Mouse (Mus musculus) midbrain, embryonic 12.5 days (tissue): ENCODE data around the gene Zbtb20. TPM values are rescaled to one million over a fixed set of nuclear protein-coding genes. Genes with fewer than 3 reads are reported as not detected.

Experiments used
- ATAC-seq: fragments of 200-750 bp; cut with Nextera tagmentation; 2 replicates; pipeline ENCODE4 v1.8.0; 2017; ENCODE audit warnings: low read depth, moderate TSS enrichment, moderate library complexity; ENCODE audit not compliant: low FRiP score
- H3K27ac ChIP-seq: fragments of 300-500 bp; sonication (generic); replicated peaks from 2 replicates; pipeline ENCODE4 v1.5.1; 2016; ENCODE audit warnings: mild to moderate bottlenecking
- H3K27me3 ChIP-seq: fragments of 300-500 bp; sonication (generic); 2 replicates; pipeline ENCODE4 v1.6.1; 2016; ENCODE audit warnings: mild to moderate bottlenecking
- H3K36me3 ChIP-seq: fragments of 300-500 bp; sonication (generic); 2 replicates; pipeline ENCODE4 v1.6.1; 2016
- H3K4me1 ChIP-seq: fragments of 300-500 bp; sonication (generic); 2 replicates; pipeline ENCODE4 v1.6.1; 2016
- H3K4me2 ChIP-seq: fragments of 300-500 bp; sonication (generic); replicated peaks from 2 replicates; pipeline ENCODE4 v1.6.1; 2016; ENCODE audit warnings: mild to moderate bottlenecking, moderate library complexity
- H3K4me3 ChIP-seq: fragments of 300-500 bp; sonication (generic); 2 replicates; pipeline ENCODE4 v1.5.1; 2016; ENCODE audit warnings: mild to moderate bottlenecking
- H3K9ac ChIP-seq: fragments of 300-500 bp; sonication (generic); replicated peaks from 2 replicates; pipeline ENCODE4 v1.6.1; 2016; ENCODE audit warnings: mild to moderate bottlenecking, moderate library complexity
- H3K9me3 ChIP-seq: fragments of 300-500 bp; sonication (generic); 2 replicates; pipeline ENCODE4 v1.6.1; 2016; ENCODE audit warnings: mild to moderate bottlenecking
- WGBS: fragments of 180-500 bp; shearing (Covaris S2); methylation state at CpG from one replicate; pipeline ENCODE4 v1.1.7; 2016; 5-methylcytosine and 5-hydroxymethylcytosine counted together
- polyA plus RNA-seq: library from polyadenylated mRNA; unstranded; fragments of >200 nt; fragmentation: Nextera tagmentation; extraction: Ambion mirVana; gene quantifications from 2 replicates; pipeline ENCODE4 v1.2.1, GENCODE M21; 2016

The Zbtb20 gene
- polyA plus RNA-seq, 1 experiment from 2014 or later: 80.8 TPM

DNA sequence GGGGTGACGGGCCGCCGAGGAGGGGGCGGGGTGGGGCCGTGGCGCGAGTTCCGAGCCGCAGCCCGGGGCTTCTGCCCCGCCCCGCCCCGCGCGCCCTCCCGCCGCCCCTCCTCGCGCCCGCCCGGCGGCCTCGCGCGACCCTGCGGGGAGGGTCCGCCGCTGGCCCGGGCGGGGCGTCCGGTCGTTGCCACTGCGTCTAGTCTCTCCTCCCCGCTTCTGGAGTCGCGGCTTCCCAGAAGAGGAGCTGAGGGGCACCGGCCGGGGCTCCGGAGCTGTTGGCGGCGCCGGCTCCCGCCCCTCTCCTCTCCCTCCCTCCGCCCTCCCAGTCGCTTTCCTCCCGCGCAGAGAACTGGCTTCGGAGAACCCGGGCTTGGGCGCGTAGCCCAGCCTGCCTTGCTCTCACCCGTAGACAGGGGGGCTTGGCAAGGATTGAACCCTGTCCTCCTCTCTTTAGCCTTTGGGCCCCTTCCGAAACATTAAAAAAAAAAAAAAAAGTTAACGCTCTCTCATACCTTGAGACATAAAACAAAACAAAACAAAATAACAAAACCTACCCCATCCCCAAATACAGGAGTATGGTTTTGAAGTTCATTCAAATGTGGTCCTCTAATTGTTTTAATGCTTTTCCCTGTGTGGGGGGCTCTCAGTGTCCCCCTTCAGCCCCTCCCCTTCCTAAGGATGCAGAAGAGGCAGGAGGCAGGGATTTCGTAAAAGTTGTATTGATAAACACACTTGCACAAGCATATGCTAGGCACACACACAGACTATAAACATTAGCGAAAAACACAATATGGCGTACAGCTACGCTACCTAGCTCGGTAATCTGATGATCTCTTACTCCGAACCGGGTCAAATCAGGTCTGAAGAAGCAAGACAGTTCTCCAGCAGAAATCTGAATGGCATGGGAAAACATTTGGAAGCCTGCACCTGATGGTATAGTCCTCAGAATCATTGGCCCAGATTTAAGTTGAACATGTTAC lies 630 bp downstream of the Zbtb20 start:
- WGBS: under 1% methylated on average over 35 of the region's 62 CpGs
- H3K27me3 ChIP-seq: no peaks in the 10 kb centered on the region
- H3K27ac ChIP-seq: peak overlapping the region; percentile 98
- no peaks in the 10 kb centered on the region for H3K9me3 ChIP-seq
- peaks cover 9% of the 10 kb centered on the region; the same call in 1 of the 2 replicates for H3K4me1 ChIP-seq
- no peaks in the 10 kb centered on the region for H3K36me3 ChIP-seq
- peak overlapping the region; percentile 75 for H3K4me3 ChIP-seq
- H3K9ac ChIP-seq: peak overlapping the region; percentile 71
- peak overlapping the region; percentile 76 for H3K4me2 ChIP-seq
- ATAC-seq: peak; percentile 52

DNA sequence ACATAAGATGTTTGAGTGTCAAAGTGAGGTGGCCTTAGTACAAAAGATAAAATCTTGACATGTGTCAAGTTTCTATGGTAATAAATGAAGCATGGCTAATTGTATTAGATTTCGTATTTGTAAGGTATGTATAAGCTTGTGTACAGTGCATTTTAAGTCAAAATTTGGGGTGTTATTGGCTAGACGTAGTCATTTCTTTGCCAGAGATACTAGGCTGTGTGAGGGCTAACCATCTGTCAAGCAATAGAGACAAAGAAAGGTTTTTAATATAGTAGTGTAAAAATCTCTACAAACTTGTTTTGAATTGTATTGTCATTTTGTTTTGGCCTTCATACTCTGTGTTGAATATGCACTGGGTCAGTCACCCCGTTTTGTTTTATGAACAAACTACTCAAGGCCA lies 4.4 kb downstream of the Zbtb20 start:
- H3K4me2 ChIP-seq: no peak overlapping the region
- no peaks in the 10 kb centered on the region for H3K36me3 ChIP-seq
- H3K9me3 ChIP-seq: no peaks in the 10 kb centered on the region
- 88% methylated on average over 3 of the region's 3 CpGs for WGBS
- no peak for ATAC-seq
- H3K27ac ChIP-seq: no peak overlapping the region
- H3K4me3 ChIP-seq: no peak overlapping the region
- H3K9ac ChIP-seq: no peak overlapping the region
- H3K4me1 ChIP-seq: peaks cover 5% of the 10 kb centered on the region; the same call in 1 of the 2 replicates
- no peaks in the 10 kb centered on the region for H3K27me3 ChIP-seq

DNA sequence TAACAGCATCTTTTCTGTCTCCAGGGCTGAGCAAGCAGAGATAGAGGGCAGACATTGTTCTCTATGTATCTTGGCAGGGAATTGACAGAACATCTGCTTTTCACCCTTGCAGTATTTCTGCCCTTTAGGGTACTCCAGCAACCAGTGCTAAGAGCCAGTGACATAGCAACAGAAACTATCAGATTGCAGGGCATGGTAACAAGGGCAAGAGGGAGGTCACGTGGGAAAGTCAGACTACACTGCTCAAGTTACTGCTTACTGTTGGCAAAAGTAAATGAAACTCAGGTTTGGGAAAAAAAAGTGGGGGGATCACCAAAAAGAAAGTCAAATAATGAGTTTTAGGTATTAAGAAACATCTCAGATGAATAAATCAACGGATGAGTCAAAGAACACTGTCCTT lies 9.9 kb downstream of the Zbtb20 start:
- 64% methylated on average over 2 of the region's 2 CpGs for WGBS
- Histone ChIP-seq H3K9ac (no peak overlapping the region), H3K36me3 (no peaks in the 10 kb centered on the region), H3K4me1 (no peaks in the 10 kb centered on the region), H3K9me3 (no peaks in the 10 kb centered on the region), H3K27me3 (no peaks in the 10 kb centered on the region), H3K4me2 (no peak overlapping the region), H3K27ac (no peak overlapping the region), H3K4me3 (no peak overlapping the region)
- no peak for ATAC-seq

DNA sequence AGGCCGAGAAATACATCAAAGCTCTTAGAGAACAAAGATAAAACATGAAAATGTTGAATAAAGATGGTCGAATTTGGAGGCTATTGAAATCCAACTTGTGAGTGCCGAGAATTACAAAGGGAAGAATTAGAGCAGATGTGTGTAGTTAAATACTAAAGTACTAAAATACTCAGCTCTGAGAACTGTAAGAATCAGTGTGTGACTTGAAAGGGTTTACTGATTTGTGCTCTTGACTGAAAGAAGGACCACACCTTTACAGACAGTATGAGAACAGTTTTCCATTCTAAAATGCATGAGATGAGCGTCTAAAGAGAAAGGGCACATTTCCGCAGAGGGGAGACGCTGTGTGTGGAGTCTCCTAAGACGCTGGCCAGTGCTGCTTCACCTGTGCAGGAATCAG lies 10.3 kb downstream of the Zbtb20 start:
- Histone ChIP-seq H3K9me3 (no peaks in the 10 kb centered on the region), H3K9ac (no peak overlapping the region)

DNA sequence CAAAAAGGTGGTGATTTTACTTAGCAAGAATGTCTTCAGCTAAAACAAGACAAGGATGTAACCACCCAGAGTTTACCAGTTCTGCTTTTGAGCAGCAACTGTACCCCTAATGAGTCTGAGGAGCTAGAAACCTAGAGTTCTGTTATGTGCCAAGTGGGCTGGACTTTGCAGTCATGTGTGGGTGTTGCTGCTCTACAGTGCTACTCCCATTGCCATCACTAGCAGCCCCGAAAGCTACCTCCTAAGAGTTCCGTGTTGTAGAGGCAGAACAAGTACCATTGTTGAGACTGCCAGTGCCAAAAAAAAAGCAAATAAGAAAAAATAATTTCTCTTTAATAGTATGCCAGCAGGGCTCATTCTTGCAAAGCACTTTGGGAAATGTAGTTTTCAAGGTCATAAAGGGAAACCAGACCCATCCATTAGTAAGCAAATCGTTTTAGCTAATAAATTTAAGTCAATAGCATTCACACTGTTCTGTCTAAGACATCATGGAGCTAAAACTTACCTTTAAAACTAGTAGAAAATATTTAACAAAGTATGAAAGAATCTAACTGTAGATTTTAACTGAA lies 21.5 kb downstream of the Zbtb20 start:
- H3K27me3 ChIP-seq: no peaks in the 10 kb centered on the region
- WGBS: 88% methylated on average over 3 of the region's 3 CpGs

More for the DNA sequence above, 10.3 kb downstream of the Zbtb20 start:
- ATAC-seq: no peak
- no peaks in the 10 kb centered on the region for H3K4me1 ChIP-seq
- H3K36me3 ChIP-seq: no peaks in the 10 kb centered on the region
- H3K27ac ChIP-seq: no peak overlapping the region
- H3K4me3 ChIP-seq: no peak overlapping the region
- H3K27me3 ChIP-seq: no peaks in the 10 kb centered on the region
- no peak overlapping the region for H3K4me2 ChIP-seq
- 79% methylated on average over 7 of the region's 7 CpGs for WGBS

DNA sequence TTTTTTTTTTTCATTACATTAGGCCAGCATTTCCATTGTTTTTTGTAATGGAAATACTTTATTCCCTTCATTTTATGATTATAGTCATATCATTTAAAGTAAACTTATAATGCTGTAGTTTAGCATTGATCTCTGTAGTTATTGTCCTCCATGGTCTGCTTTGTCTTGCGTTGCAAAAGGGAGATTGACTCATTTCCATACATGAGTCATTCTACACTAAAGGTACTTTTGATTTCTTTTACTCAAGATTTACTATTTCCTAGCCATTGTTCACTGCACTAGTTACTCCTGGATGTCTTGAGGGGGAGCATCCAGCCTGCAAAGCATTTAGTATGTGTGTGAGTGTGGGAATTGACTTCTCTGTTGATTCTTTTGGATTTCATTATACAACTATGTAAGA lies 24.6 kb downstream of the Zbtb20 start:
- WGBS: 83% methylated on average over 1 of the region's 1 CpGs
- no peak overlapping the region for H3K27ac ChIP-seq
- ATAC-seq: no peak
- H3K4me3 ChIP-seq: no peak overlapping the region
- H3K9me3 ChIP-seq: no peaks in the 10 kb centered on the region
- no peaks in the 10 kb centered on the region for H3K36me3 ChIP-seq
- no peak overlapping the region for H3K4me2 ChIP-seq
- H3K4me1 ChIP-seq: no peaks in the 10 kb centered on the region
- H3K27me3 ChIP-seq: no peaks in the 10 kb centered on the region
- no peak overlapping the region for H3K9ac ChIP-seq

More for the DNA sequence above, 21.5 kb downstream of the Zbtb20 start:
- H3K9me3 ChIP-seq: no peaks in the 10 kb centered on the region
- no peaks in the 10 kb centered on the region for H3K4me1 ChIP-seq
- no peaks in the 10 kb centered on the region for H3K36me3 ChIP-seq
- H3K4me3 ChIP-seq: no peak overlapping the region
- H3K4me2 ChIP-seq: no peak overlapping the region
- H3K27ac ChIP-seq: no peak overlapping the region
- ATAC-seq: no peak
- no peak overlapping the region for H3K9ac ChIP-seq

DNA sequence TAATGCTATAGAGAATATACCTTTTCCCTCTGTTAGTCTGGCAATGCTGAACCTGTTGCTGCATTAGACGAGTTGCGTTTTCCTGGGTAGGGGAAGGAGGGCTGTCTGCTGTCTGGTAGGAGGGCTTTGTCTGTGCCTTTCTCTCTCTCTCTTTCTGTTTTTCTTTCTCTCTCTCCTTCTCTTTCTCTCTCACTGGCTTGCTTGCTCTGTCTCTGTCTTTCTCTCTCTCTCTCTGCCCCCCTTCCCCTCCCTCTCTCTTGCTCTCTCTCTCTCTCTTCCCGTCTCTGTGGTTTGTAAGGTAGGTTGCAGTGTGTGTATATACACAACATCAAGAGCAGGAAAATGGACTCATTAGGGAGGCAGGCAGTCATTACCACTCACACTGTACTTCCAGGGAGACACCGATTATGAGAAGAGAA lies 31.6 kb downstream of the Zbtb20 start:
- Histone ChIP-seq H3K9me3 (no peaks in the 10 kb centered on the region), H3K36me3 (no peaks in the 10 kb centered on the region), H3K27ac (no peak overlapping the region), H3K9ac (0 out of 2 replicates have a peak overlapping the region, but pooled peaks have one; percentile 11), H3K4me1 (peaks cover 13% of the 10 kb centered on the region), H3K4me3 (no peak overlapping the region), H3K4me2 (peak overlapping the region; percentile 33), H3K27me3 (no peaks in the 10 kb centered on the region)
- 49% methylated on average over 4 of the region's 4 CpGs for WGBS
- no peak for ATAC-seq

DNA sequence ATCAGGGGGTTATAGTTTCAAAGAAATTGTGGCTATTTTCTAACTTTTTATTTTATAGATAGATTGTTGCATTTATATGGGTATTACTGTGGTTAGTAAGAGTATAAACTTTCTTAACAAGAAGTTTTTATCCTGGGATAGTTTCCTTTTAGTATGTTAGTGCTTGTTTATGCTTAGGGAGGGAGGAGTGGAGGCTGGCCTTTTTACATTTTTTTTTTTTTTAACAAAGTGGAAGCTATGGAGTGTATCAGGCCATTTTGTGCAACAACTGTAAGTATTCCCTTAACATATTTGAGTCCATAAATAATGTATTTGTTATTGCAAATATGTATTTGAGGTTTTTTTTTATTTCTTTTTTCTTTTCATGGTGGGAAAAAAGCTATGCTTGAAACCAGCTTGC lies 32.7 kb downstream of the Zbtb20 start:
- no peaks in the 10 kb centered on the region for H3K27me3 ChIP-seq
- no peak overlapping the region for H3K4me3 ChIP-seq
- H3K4me2 ChIP-seq: no peak overlapping the region
- no peak overlapping the region for H3K27ac ChIP-seq
- H3K9me3 ChIP-seq: no peaks in the 10 kb centered on the region
- no peak for ATAC-seq
- peaks cover 13% of the 10 kb centered on the region for H3K4me1 ChIP-seq
- no peaks in the 10 kb centered on the region for H3K36me3 ChIP-seq
- H3K9ac ChIP-seq: no peak overlapping the region

DNA sequence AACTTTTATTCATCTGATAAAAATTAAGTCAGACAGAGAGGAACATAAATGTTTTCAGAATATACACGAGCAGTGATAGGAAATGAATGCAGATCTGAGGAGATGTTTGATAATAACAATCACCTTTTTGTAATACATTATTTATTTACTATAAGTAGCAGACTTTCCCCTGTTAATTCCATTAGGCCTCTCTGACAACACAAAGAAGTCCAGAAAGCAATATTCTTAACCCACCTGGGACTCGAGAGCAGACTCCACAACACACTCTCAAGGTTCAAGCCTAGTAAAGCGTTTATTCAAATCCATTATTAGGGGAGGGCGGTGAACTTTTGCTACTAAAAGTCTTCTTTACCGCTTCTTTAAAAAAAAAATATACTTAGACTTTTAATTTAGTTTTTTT lies 33.2 kb downstream of the Zbtb20 start:
- H3K4me1 ChIP-seq: peaks cover 13% of the 10 kb centered on the region
- H3K27ac ChIP-seq: no peak overlapping the region
- ATAC-seq: no peak
- no peak overlapping the region for H3K4me2 ChIP-seq
- H3K4me3 ChIP-seq: no peak overlapping the region
- H3K27me3 ChIP-seq: no peaks in the 10 kb centered on the region
- H3K36me3 ChIP-seq: no peaks in the 10 kb centered on the region
- H3K9me3 ChIP-seq: no peaks in the 10 kb centered on the region
- no peak overlapping the region for H3K9ac ChIP-seq
- WGBS: 70% methylated on average over 5 of the region's 5 CpGs

DNA sequence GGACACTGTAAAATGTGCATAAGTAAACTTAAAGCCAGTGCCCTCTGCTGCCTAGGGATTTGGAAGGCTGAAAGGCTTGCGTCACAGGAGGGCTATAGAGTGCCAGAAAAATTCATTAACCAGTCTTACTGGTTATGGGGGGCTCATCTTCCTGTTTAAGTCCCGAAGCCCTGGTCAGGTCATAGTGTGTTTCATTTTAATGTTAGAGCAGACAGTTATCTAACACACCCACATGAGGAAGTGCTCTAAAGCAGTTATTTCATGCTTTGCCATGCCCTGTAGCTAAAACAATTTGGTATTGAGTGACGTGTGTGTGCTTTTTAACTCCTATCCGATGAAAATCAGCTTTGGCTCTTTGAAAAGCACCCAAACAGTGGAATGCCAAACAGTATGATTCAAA lies 34.3 kb downstream of the Zbtb20 start:
- Histone ChIP-seq H3K36me3 (no peaks in the 10 kb centered on the region), H3K9me3 (no peaks in the 10 kb centered on the region), H3K4me3 (no peak overlapping the region), H3K27me3 (no peaks in the 10 kb centered on the region), H3K4me2 (no peak overlapping the region), H3K27ac (no peak overlapping the region), H3K9ac (no peak overlapping the region), H3K4me1 (peaks cover 15% of the 10 kb centered on the region)
- 19% methylated on average over 4 of the region's 4 CpGs for WGBS
- 0 out of 2 replicates have a peak, but pooled peaks have one; percentile 23 for ATAC-seq

DNA sequence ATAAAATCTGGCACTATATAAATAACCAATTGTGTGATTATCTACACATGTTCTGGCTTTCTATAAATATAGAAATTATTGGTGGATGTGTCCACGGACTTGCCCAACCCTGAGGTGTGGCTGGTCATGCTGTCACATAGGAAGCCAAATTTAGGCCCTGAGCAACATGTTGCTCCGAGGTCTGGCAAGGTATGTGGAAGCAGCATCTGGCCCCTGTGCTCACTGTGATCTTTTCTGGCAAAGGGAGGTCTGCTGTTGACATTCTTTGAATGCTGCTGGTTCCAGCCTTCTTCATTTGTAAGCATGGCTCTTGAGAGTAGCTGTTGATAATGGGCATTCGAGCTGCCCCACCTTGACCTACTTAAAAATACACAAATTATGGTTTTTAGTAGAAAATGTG lies 35.0 kb downstream of the Zbtb20 start:
- Histone ChIP-seq H3K4me3 (no peak overlapping the region), H3K27ac (no peak overlapping the region), H3K36me3 (no peaks in the 10 kb centered on the region), H3K9ac (no peak overlapping the region), H3K9me3 (no peaks in the 10 kb centered on the region), H3K27me3 (no peaks in the 10 kb centered on the region), H3K4me2 (no peak overlapping the region), H3K4me1 (peaks cover 15% of the 10 kb centered on the region)
- 87% methylated on average over 3 of the region's 3 CpGs for WGBS
- ATAC-seq: no peak

DNA sequence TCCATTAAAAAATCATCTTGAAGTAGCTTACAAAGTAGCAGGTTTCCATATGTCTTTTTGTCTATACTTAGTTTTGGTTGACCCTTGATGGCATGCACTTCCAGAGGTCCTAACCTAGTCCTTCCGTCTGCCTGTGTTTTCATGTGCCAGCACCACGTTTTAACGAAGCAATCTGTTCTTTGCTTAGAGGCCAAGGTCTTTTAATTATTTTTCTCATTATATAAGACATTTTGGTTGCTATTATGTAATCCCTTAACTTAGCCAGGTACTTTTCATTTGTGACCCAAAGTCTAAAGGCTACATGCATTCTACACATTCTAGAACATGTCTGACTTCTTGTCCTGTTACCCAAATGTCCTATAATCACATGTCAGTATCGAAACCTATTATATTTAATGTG lies 35.6 kb downstream of the Zbtb20 start:
- Histone ChIP-seq H3K9me3 (no peaks in the 10 kb centered on the region), H3K4me3 (no peak overlapping the region), H3K36me3 (no peaks in the 10 kb centered on the region), H3K9ac (no peak overlapping the region), H3K4me2 (no peak overlapping the region), H3K27me3 (no peaks in the 10 kb centered on the region), H3K27ac (no peak overlapping the region), H3K4me1 (peaks cover 15% of the 10 kb centered on the region)
- ATAC-seq: no peak
- WGBS: 86% methylated on average over 4 of the region's 4 CpGs
